Mouse (Mus musculus) adrenal gland, postnatal 36 days (tissue): ENCODE measurements around the gene Tmem176b. TPM values are rescaled to one million over a fixed set of nuclear protein-coding genes. Genes with fewer than 3 reads are reported as not detected.
A peak's percentile ranks its signal among the peaks of the same experiment; 100 is the strongest.
"Not testable (repeated sequence)": the region's sequence is repeated elsewhere in the genome, so short reads cannot be mapped to it uniquely, and the experiment has no call there.

Experiments used
- DNase-seq, 2 experiments: peaks; one replicate each; pipeline ENCODE4 v3.0.0; 2021; ENCODE audit warnings: mixed read lengths in 1 of 2
- long read RNA-seq, 2 experiments: library from polyadenylated mRNA; stranded (forward); transcript quantifications; one replicate each; pipeline ENCODE4 v2.0.0; 2021; ENCODE audit warnings: borderline sequencing depth in 2 of 2
- total RNA-seq, 2 experiments: library from RNA; stranded (reverse); gene quantifications; 2 replicates each; pipeline ENCODE4 v1.2.3; 2021

The Tmem176b gene
- 100 to 1,000 TPM; 506 to 589 TPM for total RNA-seq
- long read RNA-seq, experiment 1, transcript Tmem176b-209 (7 exons, 986 nt): minor isoform, 103 of 514 reads
- long read RNA-seq, experiment 1, transcript Tmem176b-201 (8 exons, 1,238 nt): minor isoform, 47 of 514 reads
- long read RNA-seq, experiment 1, transcript Tmem176b-203 (7 exons, 1,414 nt): major isoform, 147 of 514 reads
- long read RNA-seq, experiment 1, transcript Tmem176b-202 (7 exons, 1,648 nt): minor isoform, 52 of 514 reads
- long read RNA-seq, experiment 1, partial matches to known transcripts: 82 of 514 reads
- long read RNA-seq, experiment 1, other reads (novel, unspliced or antisense): 83 of 514 reads
- long read RNA-seq, experiment 2, transcript Tmem176b-209 (7 exons, 986 nt): minor isoform, 39 of 218 reads
- long read RNA-seq, experiment 2, transcript Tmem176b-201 (8 exons, 1,238 nt): minor isoform, 16 of 218 reads
- long read RNA-seq, experiment 2, transcript Tmem176b-202 (7 exons, 1,648 nt): minor isoform, 15 of 218 reads
- long read RNA-seq, experiment 2, transcript Tmem176b-203 (7 exons, 1,414 nt): major isoform, 73 of 218 reads
- long read RNA-seq, experiment 2, partial matches to known transcripts: 39 of 218 reads
- long read RNA-seq, experiment 2, other reads (novel, unspliced or antisense): 36 of 218 reads

- peak; percentile 98 to 99 for DNase-seq
Measured at GRCm38 (mm10) chr6:48840973-48841625, at the start of gene Tmem176b. TSS of gene Tmem176b (minus strand) at chr6:48841496.

GRCm38 (mm10) chr6:48876510-48877135 is 35.3 kb upstream of the Tmem176b start:
- no peak for DNase-seq

GRCm38 (mm10) chr6:48875515-48875914 is 34.2 kb upstream of the Tmem176b start:
- DNase-seq: no peak

GRCm38 (mm10) chr6:48874576-48874975 is 33.3 kb upstream of the Tmem176b start:
- no peak for DNase-seq

GRCm38 (mm10) chr6:48872596-48872995 is 31.3 kb upstream of the Tmem176b start, which contains the start of gene Aoc1:
TSS of gene Aoc1 (plus strand) at chr6:48872896.
- no peak for DNase-seq

- DNase-seq: peak; percentile 19 to 37
Measured at GRCm38 (mm10) chr6:48869774-48870173, 28.5 kb upstream of the Tmem176b start.

- DNase-seq: no peak
Measured at GRCm38 (mm10) chr6:48867158-48867557, 25.9 kb upstream of the Tmem176b start.

- DNase-seq: not testable (repeated sequence)
Measured at GRCm38 (mm10) chr6:48866355-48866950, 25.2 kb upstream of the Tmem176b start.

- DNase-seq: no peak
Measured at GRCm38 (mm10) chr6:48865152-48865745, 24.0 kb upstream of the Tmem176b start.

GRCm38 (mm10) chr6:48864723-48865122 is 23.4 kb upstream of the Tmem176b start:
- no peak for DNase-seq

- DNase-seq: no peak
Measured at GRCm38 (mm10) chr6:48864181-48864580, 22.9 kb upstream of the Tmem176b start.

- DNase-seq: no peak
Measured at GRCm38 (mm10) chr6:48863488-48863887, 22.2 kb upstream of the Tmem176b start.

- DNase-seq: no peak
Measured at GRCm38 (mm10) chr6:48862816-48863215, 21.5 kb upstream of the Tmem176b start.

GRCm38 (mm10) chr6:48861616-48862280 is 20.5 kb upstream of the Tmem176b start:
- DNase-seq: no peak

GRCm38 (mm10) chr6:48860851-48861250 is 19.6 kb upstream of the Tmem176b start:
- DNase-seq: no peak

GRCm38 (mm10) chr6:48860130-48860815 is 19.0 kb upstream of the Tmem176b start:
- peak; percentile 77 to 81 for DNase-seq

GRCm38 (mm10) chr6:48857613-48858302 is 16.5 kb upstream of the Tmem176b start:
- DNase-seq: no peak

- DNase-seq: no peak
Measured at GRCm38 (mm10) chr6:48854155-48854554, 12.9 kb upstream of the Tmem176b start.

- DNase-seq: peak; percentile 59 to 63
Measured at GRCm38 (mm10) chr6:48851820-48852491, 10.7 kb upstream of the Tmem176b start.
